Mouse (Mus musculus): Measurements from ENCODE around the gene Mill2. TPM values are rescaled to one million over a fixed set of nuclear protein-coding genes. Genes with fewer than 3 reads are reported as not detected.

The Mill2 gene
- total RNA-seq, 1 experiment, result 0.04 TPM

DNA sequence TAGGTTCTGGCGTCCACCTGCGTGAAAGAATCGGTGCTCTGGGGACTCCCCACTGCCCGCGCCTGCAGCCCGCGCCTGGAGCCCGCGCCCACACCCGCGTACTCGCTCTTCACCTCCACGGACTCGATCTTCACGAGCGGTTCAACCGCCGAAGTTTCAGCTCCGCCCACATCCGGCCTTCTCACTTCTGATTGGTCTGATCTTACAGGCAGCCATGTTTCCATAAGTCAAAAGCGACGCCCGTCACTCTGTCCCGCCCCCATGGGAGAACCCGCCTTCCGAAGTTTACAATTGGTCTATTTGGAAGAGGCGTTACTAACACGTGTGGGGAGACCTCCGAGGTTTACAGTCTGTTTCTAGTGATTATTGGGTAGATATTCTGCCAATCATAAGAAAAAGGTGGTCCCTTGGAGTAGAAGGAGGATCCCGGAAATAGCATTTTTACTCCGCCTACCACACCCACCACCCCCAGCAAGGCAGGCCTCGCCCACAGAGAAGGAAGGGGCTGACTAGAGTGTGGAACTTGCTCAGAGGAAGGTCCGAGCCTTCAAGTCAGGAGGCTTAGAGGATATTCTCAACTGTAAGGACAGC is 70.6 kb downstream of the Mill2 start, which contains the start of gene Ccdc61:
Gene Ccdc61, minus strand, starts transcription at position 175 of the 591 bp plus-strand sequence.
- in situ Hi-C loops (cut with MboI; ENCODE audit: low sequenced_read_pairs in 2 of 2, unreplicated experiment in 2 of 2), result no loop called here
- Histone ChIP-seq H3K27ac (ENCODE audit: insufficient read depth, low read depth, low read length, poor library complexity, severe bottlenecking) (no peak within 1 kb of the TSS), H3K9me3 (ENCODE audit: control insufficient read depth, insufficient read depth, low read depth, low read length) (no peaks in the 10 kb centered on the region), H3K36me3 (ENCODE audit: control insufficient read depth, insufficient read depth, low read length, poor library complexity, severe bottlenecking) (no peaks in the 10 kb centered on the region), H3K4me1 (ENCODE audit: control insufficient read depth in 2 of 2, insufficient read depth in 2 of 2, low read length in 2 of 2, poor library complexity in 1 of 2) (peaks cover 0 to 7% of the 10 kb centered on the region in 2 experiments; a peak in 1 of 4 replicates), H3K9ac (ENCODE audit: insufficient read depth, low read depth, low read length, poor library complexity, severe bottlenecking) (peak within 1 kb of the TSS; percentile 97), H3K4me3 (ENCODE audit: insufficient read depth in 1 of 2, low read depth in 1 of 2, low read length in 2 of 2, poor library complexity in 1 of 2, severe bottlenecking in 1 of 2) (peak within 1 kb of the TSS; percentile 98 to 99)
- peak; percentile 98 for DNase-seq (ENCODE audit: low read depth, low spot score)
- TF ChIP-seq MAFK (IDR thresholded peaks at IDR 0.05; ENCODE audit: insufficient read depth, low read depth, low read length) (no peak), CHD2 (IDR thresholded peaks at IDR 0.05; ENCODE audit: low read depth, low read length) (peak; percentile 91)

Other genes starting within 250 kb of the Mill2 start
- 0.13 and 0.16 TPM in 2 replicates for gene Psg23, start 223.5 kb upstream of the Mill2 start, total RNA-seq (2012; rRNA removed)
- gene Psg21, start 183.2 kb upstream of the Mill2 start, total RNA-seq (2012; rRNA removed), result not detected in 2 replicates
- not detected in 2 replicates for gene Psg20, start 153.8 kb upstream of the Mill2 start, total RNA-seq (2012; rRNA removed)
- not detected in 2 replicates for gene Psg22, start 121.9 kb upstream of the Mill2 start, total RNA-seq (2012; rRNA removed)
- gene Psg19, start 41.4 kb upstream of the Mill2 start, total RNA-seq (2012; rRNA removed), result not detected in 2 replicates
- gene Psg17, start 18.4 kb upstream of the Mill2 start, total RNA-seq (2012; rRNA removed), result not detected in 2 replicates
- gene Pglyrp1, start 31.4 kb downstream of the Mill2 start, total RNA-seq (2012; rRNA removed), result 0.89 and 1.4 TPM in 2 replicates
- 11.8 and 19.4 TPM in 2 replicates for gene Ccdc61, start 70.4 kb downstream of the Mill2 start, total RNA-seq (2012; rRNA removed)
- 0.79 and 0.80 TPM in 2 replicates for gene Nova2, start 85.9 kb downstream of the Mill2 start, total RNA-seq (2012; rRNA removed)
- not detected in 2 replicates for gene Nanos2, start 147.4 kb downstream of the Mill2 start, total RNA-seq (2012; rRNA removed)
- 3.1 and 3.7 TPM in 2 replicates for gene Mypop, start 151.3 kb downstream of the Mill2 start, total RNA-seq (2012; rRNA removed)
- 15.9 and 16.3 TPM in 2 replicates for gene Irf2bp1, start 164.1 kb downstream of the Mill2 start, total RNA-seq (2012; rRNA removed)
- 1.6 and 1.7 TPM in 2 replicates for gene Foxa3, start 183.6 kb downstream of the Mill2 start, total RNA-seq (2012; rRNA removed)
- gene Sympk, start 184.4 kb downstream of the Mill2 start, total RNA-seq (2012; rRNA removed), result 91.5 and 105 TPM in 2 replicates
- gene Rsph6a, start 214.7 kb downstream of the Mill2 start, total RNA-seq (2012; rRNA removed), result 0.94 and 2.3 TPM in 2 replicates
- 41.3 and 45.2 TPM in 2 replicates for gene Dmwd, start 236.3 kb downstream of the Mill2 start, total RNA-seq (2012; rRNA removed)
- 32.6 and 34.1 TPM in 2 replicates for gene Dmpk, start 243.9 kb downstream of the Mill2 start, total RNA-seq (2012; rRNA removed)